Mouse (Mus musculus) cerebellum, adult 9-11 months (tissue): ENCODE results near the gene Kcnn3.

Experiments used
- DNase-seq: peaks from one replicate; pipeline ENCODE4 v3.0.0; 2022

The Kcnn3 gene

GRCm38 (mm10) chr3:89622825-89623224, 102.9 kb downstream of the Kcnn3 start:
- DNase-seq: no peak

GRCm38 (mm10) chr3:89623531-89623930, 103.6 kb downstream of the Kcnn3 start:
- no peak for DNase-seq

GRCm38 (mm10) chr3:89624001-89624400, 104.0 kb downstream of the Kcnn3 start:
- DNase-seq: no peak

GRCm38 (mm10) chr3:89624814-89625445, 105.0 kb downstream of the Kcnn3 start:
- no peak for DNase-seq

- DNase-seq: no peak
Measured at GRCm38 (mm10) chr3:89626556-89626955, 106.6 kb downstream of the Kcnn3 start.

GRCm38 (mm10) chr3:89629811-89630210, 109.8 kb downstream of the Kcnn3 start:
- DNase-seq: no peak

- no peak for DNase-seq
Measured at GRCm38 (mm10) chr3:89631750-89632149, 111.8 kb downstream of the Kcnn3 start.

GRCm38 (mm10) chr3:89633531-89633930, 113.6 kb downstream of the Kcnn3 start:
- DNase-seq: peak; percentile 14

GRCm38 (mm10) chr3:89633941-89634340, 114.0 kb downstream of the Kcnn3 start:
- no peak for DNase-seq

GRCm38 (mm10) chr3:89640804-89641203, 120.8 kb downstream of the Kcnn3 start:
- no peak for DNase-seq

- DNase-seq: no peak
Measured at GRCm38 (mm10) chr3:89643391-89643790, 123.4 kb downstream of the Kcnn3 start.

GRCm38 (mm10) chr3:89646813-89647255, 126.9 kb downstream of the Kcnn3 start:
- DNase-seq: peak; percentile 46

GRCm38 (mm10) chr3:89647268-89647874, 127.4 kb downstream of the Kcnn3 start:
- DNase-seq: no peak

- DNase-seq: no peak
Measured at GRCm38 (mm10) chr3:89649890-89650289, 129.9 kb downstream of the Kcnn3 start.

- no peak for DNase-seq
Measured at GRCm38 (mm10) chr3:89653231-89653954, 133.4 kb downstream of the Kcnn3 start.

GRCm38 (mm10) chr3:89657092-89657491, 137.1 kb downstream of the Kcnn3 start:
- no peak for DNase-seq

- DNase-seq: no peak
Measured at GRCm38 (mm10) chr3:89658457-89658856, 138.5 kb downstream of the Kcnn3 start.

GRCm38 (mm10) chr3:89659938-89660620, 140.1 kb downstream of the Kcnn3 start:
- DNase-seq: no peak

- no peak for DNase-seq
Measured at GRCm38 (mm10) chr3:89664808-89665207, 144.8 kb downstream of the Kcnn3 start.

GRCm38 (mm10) chr3:89667131-89667530, 147.2 kb downstream of the Kcnn3 start:
- DNase-seq: no peak

GRCm38 (mm10) chr3:89671334-89671733, 151.4 kb downstream of the Kcnn3 start:
- DNase-seq: no peak

GRCm38 (mm10) chr3:89672573-89673317, 152.8 kb downstream of the Kcnn3 start:
- DNase-seq: no peak

- no peak for DNase-seq
Measured at GRCm38 (mm10) chr3:89677617-89678016, 157.7 kb downstream of the Kcnn3 start.
